Mouse (Mus musculus) frontal cortex, adult (tissue): ENCODE results near the gene Sorbs1.

ENCODE experiments used
- ATAC-seq: cut with Nextera tagmentation; 2 replicates; pipeline ENCODE4 v1.9.2; 2017; ENCODE audit warnings: mild to moderate bottlenecking, moderate library complexity, mixed read lengths; ENCODE audit not compliant: low TSS enrichment

Gene Sorbs1

DNA sequence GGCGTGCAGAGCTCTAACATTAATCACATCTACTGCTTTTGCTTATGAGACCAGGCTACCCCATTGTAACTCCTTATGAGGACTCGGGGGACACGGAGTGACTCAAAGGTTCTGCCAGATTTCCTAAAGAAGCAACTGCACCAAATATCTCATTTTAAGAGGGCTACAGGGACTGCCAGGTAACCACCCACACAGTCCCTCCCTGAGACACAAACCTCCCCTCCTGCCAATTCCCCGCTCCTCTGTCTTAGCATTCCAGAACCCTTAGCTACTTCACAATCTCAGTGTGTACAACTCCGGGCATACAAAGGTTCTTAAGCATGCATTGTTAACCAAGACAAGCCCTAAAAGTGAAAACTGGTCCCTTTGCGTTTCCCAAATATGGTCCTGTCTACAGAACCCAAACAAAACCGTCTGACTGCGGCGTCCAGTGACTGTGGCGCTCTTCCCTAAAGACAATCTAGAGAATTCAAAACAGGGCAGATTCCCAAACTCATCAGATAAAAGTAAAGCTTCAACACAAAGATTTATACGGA lies 104.0 kb downstream of the Sorbs1 start:
- peak; percentile 62; the same call in 1 of the 2 replicates for ATAC-seq

DNA sequence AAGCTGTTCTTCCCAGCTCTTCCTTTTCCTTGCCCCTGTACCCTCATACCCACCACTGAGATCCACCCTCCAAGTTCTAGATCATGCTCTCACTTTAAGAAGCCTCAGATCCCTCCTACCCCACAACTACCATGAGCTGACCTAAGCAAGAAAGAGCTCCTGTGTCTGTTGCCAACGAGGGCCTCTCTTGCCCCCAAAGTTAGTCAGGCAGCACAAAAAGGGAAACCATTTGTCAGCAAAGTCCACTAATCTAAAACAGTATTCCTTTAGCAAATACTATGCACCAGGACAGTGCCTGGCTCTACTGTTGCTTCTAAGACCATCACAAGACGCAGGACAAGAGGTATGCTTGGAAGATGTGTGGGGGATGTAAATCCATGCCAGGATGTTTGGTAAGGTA lies 106.4 kb downstream of the Sorbs1 start:
- no peak for ATAC-seq

DNA sequence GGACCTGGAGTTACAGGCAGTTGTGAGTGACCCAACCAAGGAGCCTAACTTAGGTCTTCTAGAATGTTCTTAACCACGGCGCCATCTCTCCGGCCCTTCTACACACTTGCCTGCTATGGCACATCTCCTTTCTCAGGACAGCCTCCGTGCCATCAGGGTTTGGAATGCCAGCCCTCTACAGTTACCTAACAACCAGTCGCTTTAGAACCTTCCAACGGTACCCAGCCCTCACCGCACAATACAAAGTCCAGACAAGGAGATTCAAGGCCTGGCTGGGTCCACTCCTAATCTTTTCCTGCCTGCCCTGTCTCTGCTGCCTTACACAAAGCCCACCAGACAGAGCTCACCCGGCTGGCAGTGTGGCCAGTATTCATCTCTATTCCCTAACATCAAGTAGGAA lies 106.9 kb downstream of the Sorbs1 start:
- no peak for ATAC-seq

DNA sequence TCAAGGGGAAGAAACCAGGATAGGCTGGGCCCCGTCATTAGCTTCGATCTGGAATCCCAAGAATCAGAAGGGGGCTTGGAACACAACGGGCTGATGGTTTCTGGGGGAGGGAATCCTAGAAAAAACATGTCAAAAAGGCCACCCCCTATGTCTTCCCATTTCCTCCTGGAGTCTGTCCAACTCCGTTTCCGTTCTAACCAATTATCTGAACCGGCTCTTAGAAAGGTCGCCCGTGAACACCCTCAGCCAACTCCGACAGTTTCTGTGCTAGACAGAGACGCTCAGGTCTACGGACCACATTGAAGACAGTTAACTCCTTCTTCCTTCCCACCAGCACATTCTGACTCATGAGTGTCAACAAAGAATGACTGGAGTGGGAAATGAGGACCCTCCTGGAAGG lies 107.8 kb downstream of the Sorbs1 start:
- ATAC-seq = no peak

DNA sequence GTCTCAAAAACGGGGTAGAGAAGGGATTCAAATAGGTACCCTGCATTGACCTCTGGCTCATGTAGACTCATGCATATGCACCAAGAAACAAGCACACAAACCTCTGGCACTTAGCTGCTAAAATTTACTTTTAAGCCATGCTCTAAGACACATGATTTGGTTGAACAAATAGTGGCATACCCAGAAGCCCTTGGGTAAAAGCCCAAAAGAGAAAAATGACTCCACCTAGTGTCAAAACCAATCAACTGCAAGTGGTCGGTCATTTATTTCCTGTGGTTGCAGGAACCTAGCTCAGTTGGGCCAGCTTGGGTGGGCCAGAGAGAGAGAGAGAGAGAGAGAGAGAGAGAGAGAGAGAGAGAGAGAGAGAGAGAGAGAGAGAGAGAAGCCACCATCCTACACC lies 109.0 kb downstream of the Sorbs1 start:
- ATAC-seq = no peak

DNA sequence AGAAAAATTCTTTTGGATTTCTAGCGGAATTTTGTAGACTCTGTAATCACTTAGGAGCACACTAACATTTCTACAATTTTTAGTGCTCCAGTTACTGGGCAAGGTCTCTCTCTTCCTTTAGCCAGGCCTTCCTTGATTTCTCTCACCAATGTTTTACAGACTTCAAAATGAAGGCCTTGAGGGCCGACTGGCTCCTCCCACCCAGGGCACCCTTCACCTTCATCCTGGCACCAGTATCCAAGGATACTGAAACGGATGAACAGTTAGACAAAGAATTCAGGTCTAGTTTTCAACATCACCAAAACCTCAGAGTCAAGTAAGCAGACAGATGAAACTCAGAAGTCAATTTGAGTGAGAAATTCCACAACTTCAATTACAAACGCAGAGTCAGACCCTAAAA lies 109.6 kb downstream of the Sorbs1 start:
- no peak for ATAC-seq

DNA sequence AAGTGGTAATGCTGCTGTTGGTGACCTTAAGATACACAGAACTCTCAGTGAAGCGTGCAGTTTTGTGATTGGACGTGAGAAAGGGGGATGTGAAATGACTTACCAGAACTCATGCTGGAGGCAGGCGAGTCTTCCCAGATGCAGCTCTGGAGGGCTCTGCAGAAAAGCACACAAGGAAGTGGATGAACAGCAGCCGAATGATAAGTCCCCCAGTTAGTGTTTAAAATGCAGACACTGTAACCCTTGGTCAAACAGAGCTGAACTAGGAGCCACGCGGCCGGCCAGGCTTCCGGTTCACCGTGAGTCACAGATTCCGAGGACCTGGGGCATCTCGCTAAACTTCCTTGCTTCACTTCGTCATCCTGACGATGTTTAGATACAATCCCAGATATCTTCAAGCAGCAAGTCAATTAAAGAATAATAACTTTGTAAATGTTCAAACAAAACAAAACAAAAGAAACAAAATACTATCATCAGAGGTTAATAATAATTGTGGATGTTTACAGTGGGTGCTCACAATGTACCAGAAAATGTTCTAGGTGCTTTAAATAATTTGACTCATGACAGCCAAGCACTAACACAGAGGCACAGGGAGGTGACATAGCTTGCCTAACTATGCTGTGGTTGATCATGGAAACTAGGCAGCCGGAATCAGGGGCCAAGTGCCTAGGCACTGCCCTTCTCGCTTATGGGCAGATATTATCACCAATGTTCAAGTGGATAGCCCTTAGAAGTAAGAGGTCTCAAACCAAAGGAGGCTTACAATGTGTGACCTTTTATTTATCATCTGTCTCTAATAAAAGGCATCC lies 111.2 kb downstream of the Sorbs1 start:
- ATAC-seq = no peak

DNA sequence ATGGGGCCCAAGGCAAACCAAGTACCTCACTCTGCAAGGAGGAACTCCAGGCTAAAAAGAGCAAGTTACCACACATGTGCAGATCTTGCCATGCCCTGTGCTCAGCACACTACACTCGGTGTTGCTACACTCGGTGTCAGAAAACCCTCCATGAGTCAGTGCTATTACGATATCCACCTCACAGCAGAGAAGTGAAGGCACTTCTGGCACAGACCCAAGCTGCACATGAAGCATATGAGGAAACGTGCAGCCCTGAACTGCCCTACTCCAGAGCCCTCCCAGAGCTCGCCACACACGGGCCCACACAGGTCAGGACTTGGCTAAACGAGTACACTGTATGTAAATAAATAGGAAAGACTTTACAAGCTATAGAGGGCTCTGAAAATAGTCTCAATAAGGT lies 112.4 kb downstream of the Sorbs1 start:
- ATAC-seq = no peak

DNA sequence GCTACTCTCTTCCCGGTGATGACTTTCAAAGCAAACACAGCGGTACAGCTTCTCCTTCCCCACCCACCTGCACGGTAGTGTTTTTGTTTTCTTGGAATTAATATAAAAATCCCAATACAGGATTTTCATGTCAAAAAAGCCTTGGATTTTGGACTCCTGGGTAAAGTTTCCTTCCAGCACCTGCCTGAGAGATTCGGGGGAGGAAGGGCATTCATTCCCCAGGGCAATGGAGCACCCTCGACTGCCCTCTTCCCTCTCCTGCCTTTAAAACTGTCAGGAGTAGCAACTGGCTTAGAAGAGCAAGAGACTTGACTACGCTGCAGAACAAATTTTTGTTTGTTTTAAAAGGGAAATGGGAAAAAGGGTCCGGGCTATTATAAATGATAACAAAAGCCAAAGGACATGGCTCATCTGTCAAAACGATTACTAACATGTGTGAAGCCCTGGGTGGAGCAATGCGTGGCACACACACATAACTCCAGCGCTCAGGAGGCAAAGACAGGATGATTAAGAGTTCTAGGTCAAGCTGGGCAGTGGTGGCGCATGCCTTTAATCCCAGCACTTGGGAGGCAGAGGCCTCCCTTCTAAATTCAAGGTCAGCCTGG lies 113.1 kb downstream of the Sorbs1 start:
- ATAC-seq = no peak

DNA sequence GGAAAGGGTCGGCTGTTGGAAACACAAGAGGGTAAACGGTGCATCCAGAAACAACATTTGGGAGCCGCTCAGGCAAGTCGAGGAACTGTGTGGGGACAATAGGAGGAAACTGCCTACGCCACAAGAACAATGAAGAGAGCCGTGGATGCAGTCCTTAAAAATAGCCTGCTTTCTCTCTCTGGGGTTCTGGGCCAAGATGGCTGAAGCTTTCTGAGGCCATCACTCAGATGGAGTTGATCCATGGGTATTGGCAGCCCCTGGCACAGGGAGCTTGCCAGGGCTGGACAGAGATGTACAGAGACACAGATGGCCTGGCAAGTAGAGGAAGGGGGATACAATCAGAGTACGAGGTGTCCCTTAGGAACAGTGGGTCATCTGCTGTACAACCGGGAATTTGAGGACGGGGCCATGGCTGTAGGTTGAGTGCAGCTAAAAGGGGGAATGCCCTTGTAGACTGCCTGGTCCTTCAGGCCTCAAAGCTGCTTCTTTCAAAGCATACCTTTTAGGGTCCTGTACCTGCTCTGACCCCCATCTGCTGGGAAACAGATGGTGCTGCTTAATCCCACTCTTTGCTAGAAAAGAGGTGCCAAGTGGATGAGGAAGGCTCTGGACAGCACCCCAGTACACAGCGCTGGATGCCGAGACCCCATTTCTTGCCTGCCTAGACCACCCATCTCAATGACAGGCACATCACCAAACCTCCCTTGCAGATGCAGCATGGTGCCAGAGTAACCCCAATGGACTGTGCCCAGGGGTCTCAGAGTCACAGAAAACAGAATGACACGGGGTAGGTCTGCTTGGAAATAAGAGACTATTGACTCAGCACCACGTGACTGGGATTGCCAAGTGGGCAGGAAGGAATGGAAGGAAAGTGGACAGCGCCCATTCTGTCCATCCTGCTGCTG lies 117.6 kb downstream of the Sorbs1 start:
- ATAC-seq = peak; percentile 20; the same call in 1 of the 2 replicates

DNA sequence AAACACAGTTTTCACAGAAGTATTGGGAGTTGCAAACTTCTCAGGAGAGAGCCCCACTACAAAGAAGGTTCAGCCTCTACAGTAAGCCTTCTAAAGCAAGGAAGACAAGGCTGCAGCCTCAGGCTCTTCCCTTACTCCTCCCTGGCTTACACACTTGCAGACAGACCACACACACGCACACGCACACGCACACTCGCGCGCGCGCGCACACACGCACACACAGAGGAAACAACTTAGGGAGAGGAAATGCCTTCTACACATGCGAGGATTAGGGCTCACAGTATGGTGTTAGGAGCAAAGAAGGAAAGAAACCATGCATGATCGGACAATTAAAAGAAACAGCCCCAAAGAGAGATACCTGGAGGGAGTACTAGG lies 118.3 kb downstream of the Sorbs1 start:
- no peak for ATAC-seq

DNA sequence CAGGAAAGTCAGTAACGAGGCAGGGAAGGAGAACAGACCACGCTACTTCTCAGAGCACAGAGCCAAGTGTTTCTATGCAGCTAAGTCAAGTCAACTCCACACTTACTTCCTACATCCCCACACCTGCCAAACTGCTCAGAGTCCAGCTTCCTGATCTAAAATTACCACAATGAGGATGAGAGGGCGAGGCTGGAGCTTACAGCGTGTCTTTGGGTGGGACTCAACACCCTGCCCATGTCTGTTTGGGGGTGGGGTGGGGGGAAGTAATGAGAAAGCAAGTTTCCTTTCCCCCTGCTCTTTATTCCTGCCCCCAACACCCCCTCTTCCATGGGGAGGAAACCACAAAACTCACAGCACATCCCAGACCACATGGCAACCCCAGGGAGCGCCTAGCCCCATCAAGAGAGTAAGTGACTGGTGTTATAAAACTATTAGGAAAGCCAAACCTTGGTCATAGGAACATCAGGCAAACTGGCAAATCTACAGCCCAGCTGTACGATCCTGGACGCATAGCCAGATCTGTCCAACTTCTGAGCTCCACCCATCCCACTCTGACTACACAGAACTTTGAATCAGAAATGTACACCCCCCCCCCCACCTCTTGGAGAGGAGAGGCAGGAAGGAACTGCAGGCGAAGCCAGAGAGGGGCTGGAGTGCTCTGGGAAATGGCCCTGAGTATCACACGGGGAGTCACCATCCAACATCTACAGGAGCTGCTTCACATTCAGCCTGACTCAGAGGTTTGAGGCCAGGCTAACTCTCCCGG lies 118.8 kb downstream of the Sorbs1 start:
- ATAC-seq = peak; percentile 56

DNA sequence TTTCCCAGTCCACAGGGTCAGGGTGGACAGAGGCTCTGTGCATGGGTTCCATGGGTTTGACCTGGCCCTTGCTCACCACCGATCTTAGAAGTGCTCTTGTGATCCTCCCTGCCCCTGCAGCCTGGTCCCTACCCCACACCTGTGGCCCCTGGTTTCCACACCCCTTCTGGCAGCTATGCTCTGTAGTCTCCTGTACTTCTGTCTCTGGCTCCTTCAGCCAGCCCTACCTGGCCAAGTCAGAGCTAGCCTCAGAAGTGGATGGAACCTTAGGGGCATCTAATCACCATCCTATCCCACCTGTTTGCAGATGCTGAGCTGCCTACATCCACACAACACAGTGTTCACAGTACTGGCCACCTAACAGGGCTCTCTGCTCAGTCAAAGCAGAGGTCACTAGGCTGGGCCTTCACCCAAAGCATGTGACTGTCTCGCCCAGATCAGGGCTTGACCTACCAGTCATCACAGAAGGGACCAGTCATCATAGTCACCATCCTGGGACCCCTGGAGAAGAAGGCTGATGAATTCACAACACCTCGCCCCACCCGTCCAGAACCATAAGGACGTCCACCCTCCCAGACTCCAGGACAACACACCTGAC lies 120.7 kb downstream of the Sorbs1 start:
- no peak for ATAC-seq

DNA sequence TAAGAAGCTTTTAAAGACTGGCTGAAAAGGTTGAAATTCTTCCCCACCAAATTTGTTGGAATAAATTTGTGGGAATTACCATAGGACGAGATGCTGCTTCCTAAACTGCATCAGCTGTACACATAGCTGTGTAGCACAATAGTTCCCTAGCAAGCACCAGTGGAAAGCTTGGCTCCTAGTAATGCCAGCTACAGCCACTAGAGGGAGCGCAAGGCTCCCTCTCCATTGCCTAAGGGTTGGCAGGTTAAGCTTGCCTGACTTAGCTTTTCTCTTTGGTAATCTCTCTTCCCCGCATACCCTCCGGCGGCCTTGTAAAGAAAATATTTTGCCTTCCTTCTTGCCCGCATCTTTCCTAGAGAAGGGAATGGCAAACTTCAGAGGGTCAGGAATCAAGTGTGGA lies 122.1 kb downstream of the Sorbs1 start:
- ATAC-seq = peak; percentile 76

DNA sequence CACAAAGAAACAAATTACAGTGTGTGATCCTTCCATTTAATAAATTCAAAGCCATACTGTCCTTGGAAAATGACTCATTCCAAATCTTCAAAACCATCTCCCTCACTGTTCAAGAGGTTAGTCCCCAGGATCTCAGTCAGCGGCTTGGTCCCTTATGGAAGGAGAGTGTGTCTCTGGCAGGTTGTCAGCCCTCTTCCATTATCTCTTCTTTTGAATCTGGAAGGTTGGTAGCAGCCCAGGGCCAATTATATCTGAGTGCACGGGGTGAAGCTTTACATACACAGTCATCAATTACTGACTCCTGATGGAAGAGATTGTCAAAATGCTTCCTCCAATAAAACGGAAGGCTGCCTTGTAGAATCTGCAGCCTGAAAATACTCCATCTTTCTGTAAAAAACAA lies 126.7 kb downstream of the Sorbs1 start:
- no peak for ATAC-seq

DNA sequence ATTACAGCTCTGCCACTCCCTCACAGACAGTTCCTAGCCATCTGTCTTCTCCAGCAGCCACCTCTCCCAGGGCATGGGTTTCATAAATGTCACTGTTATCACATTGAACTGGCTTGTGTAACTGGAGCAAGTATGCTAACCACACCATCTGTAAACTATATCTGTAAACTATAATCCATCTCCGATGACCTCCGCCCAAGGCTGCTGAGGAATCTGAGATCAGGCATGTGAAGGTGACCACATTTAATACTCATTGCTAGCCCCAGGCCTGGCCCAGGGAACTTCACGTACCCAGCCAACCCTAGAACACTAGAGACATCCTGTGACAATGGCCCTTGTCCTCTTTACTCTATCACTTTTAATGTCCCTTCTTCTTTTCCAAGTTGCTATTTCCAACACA lies 128.2 kb downstream of the Sorbs1 start:
- no peak for ATAC-seq

DNA sequence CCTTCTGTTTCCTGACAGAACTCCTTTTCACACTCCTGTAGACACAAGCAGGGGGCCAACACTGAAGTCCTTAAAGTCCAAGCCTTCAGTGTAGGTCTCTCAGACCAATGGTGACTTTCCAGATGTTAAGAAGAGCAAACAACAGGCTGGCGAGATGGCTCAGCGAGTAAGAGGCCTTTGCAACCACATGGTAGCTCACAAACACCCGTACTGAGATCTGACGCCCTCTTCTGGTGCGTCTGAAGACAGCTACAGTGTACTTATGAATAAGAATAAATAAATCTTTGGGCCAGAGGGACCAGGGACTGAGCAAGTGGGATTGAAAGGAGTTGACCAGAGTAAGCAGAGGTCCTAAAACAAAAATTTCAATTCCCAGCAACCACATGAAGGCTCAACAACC lies 129.6 kb downstream of the Sorbs1 start:
- ATAC-seq = no peak

DNA sequence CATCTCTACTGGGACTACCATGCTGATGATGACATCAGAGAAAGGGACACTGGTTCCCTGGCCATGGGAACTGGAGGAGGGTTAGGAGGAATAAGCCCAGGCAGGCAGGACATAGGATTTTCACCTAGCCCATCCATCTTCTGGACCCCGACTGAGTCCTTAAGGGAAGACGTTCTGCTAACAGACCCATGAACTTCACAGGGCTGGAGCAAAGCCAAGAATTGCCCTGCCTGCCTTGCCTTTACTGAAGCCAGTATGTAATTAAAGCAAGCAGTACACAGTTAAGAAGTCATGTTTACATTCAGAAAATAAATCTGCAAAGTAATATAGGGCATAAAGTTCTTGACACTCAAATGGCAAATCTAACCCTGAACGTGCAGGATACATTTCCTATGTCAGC lies 132.9 kb downstream of the Sorbs1 start:
- no peak for ATAC-seq

DNA sequence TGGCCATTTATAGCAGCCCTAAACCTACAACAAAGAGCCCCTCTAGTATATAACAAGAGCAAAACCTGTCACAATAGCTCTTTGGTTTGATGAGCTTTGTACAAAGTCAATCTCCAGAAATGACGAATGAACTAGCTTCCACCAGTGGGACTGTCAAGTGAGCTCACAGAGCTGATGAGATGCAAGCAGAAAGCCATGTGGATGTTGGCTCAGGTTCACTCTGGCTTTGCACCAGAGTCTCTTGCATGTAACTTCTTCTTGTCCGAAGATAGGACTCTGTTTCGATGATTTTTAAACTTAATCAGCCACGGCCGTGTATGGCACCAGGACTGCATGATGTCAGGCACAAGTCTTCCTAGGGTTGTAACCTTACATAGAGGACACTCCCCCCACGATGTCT lies 133.6 kb downstream of the Sorbs1 start:
- no peak for ATAC-seq

DNA sequence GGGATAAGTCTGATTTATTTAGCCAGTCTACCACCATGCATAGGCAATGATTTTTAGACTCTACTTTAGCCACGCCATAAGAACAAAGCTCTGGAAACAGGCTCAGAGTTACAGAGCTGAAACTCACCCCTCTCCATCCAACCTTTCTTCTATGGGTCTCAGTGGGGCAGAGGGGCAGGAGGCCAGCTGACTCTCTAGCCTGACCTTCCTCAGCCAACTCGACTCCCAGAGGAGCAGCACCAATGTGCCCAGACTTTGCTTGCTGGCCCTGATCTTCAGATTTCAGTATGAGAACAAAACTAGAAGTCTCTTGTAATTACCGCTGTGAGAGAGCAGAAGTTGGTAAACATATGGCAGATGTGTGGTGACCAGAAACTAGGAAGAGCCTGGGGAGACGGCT lies 134.5 kb downstream of the Sorbs1 start:
- no peak for ATAC-seq

DNA sequence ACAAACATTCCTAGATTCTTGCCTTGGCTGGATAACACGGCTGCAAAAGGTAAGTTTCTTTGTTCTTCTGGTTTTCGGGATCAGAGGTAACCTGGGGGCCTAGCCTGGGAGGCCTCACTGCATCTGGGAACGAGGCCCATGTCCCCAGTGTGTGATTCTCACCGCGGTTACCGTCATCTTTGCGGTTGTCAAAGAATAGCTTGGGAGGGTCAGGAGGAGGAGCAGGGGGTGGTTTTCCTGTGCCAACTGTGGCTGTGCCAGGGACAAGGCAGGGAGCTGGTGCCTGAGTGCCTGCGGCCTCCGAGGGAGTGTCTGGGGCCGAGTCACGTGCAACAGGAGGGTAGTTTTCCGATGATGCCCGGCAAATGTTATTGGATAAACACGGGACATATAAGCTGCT lies 135.9 kb downstream of the Sorbs1 start:
- no peak for ATAC-seq
